26 mouse cellular contexts compared by ENCODE assay signal in the genomic region with DNA sequence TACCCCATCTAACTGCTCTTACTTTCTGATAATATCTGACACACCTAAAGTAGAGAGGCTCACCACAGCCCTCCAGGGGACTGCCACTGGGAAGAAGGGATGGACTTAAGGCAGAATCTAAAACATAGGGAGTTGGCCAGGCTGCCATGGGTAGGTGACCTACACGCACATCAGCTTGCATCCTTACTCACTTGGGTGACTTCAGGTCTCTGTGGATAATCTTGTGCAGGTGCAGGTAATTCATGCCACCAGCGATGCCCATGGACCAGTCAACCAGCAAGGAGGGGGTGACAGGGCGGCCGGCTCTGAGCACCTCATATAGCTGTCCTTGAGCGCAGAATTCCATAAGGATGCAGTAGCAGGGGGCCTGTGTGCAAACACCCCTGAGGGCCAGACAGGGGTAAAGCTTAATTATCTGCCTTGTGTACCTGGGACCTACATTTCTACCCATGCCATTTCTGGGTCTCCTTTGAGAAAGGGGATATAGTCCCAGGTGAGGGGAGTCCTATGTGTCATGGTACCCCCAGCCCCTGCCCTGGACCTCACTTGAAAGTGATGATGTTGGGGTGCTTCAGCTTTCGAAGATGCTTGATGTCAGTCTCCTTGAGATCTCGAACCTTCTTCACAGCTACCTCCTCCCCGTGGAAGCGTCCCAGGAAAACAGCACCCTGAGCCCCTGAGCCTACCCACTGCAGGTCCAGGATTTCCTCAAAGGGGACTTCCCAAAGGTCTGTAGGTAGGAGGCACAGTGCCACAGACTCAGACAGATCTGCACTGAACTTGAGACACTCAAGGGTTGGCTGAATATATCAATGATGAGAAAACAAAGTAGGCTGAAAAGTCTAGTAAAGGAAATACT. TPM values are rescaled to one million over a fixed set of nuclear protein-coding genes. Genes with fewer than 3 reads are reported as not detected.
DNase-seq lines count a peak whose midpoint lies in the region; ATAC-seq and TF ChIP-seq lines count a peak whose summit lies in the region.
"Had no signal": no experiment of that assay in that cellular context is flagged by ENCODE, and none has a peak within 500 bp of the region (broad histone marks: within the 10 kb centered on the region; RNA-seq: fewer than 3 reads in every experiment).

No protein-coding gene starts in this region.

- no peak for TF ChIP-seq EP300 in liver, postnatal 0 days (IDR thresholded peaks at IDR 0.05; ENCODE audit: low read depth)

- DNase-seq in cerebellum, adult 9-10 months, result peak; percentile 20
- no peak for DNase-seq in cerebellum, adult 18-20 months
- no peak for DNase-seq in kidney, postnatal 36 days
- no peak for DNase-seq in liver, embryonic 13.5 days
- no peak for DNase-seq in liver, postnatal 0 days
- DNase-seq in testis, postnatal 10 days (ENCODE audit: low spot score), result peak; percentile 42
- no peak for DNase-seq in hindbrain, embryonic 11.5 days (ENCODE audit: low spot score)
- DNase-seq: adrenal gland, postnatal 25 days; cerebellum, adult 11 months; gastrocnemius, postnatal 25 days; heart, adult 2 months; kidney, adult 9 months; lung, postnatal 10 days; thymus, postnatal 25 days had no signal

- peak; percentile 25; the same call in 1 of the 2 replicates for ATAC-seq in kidney, embryonic 14.5 days (ENCODE audit: low FRiP score, low TSS enrichment)
- peak; percentile 25; the same call in 1 of the 2 replicates for ATAC-seq in liver, embryonic 13.5 days (ENCODE audit: low read depth)
- ATAC-seq in liver, postnatal 0 days, result no peak
- no peak for ATAC-seq in hindbrain, embryonic 11.5 days (ENCODE audit: low FRiP score)
- ATAC-seq: forebrain, embryonic 15.5 days; hindbrain, postnatal 0 days; intestine, embryonic 16.5 days had no signal

- H3K9me3 ChIP-seq in kidney, embryonic 14.5 days (ENCODE audit: control insufficient read depth, low read length), result no peaks in the 10 kb centered on the region
- no peaks in the 10 kb centered on the region for H3K9me3 ChIP-seq in liver, embryonic 13.5 days (replicated peaks)
- no peaks in the 10 kb centered on the region for H3K9me3 ChIP-seq in liver, postnatal 0 days (ENCODE audit: low read length)
- H3K9me3 ChIP-seq in hindbrain, embryonic 11.5 days (ENCODE audit: control insufficient read depth, low read length), result no peaks in the 10 kb centered on the region
- H3K9me3 ChIP-seq: embryonic facial prominence, embryonic 15.5 days; forebrain, embryonic 15.5 days; hindbrain, embryonic 10.5 days; midbrain, embryonic 10.5 days had no signal

- H3K4me1 ChIP-seq in kidney, embryonic 14.5 days (ENCODE audit: control insufficient read depth, insufficient read depth, low read length), result 0 out of 2 replicates have a peak, but pooled peaks cover 3% of the 10 kb centered on the region
- H3K4me1 ChIP-seq in liver, embryonic 13.5 days (replicated peaks), result peaks cover 29% of the 10 kb centered on the region
- H3K4me1 ChIP-seq in liver, postnatal 0 days (ENCODE audit: insufficient read depth), result no peaks in the 10 kb centered on the region; the same call in 1 of the 2 replicates
- H3K4me1 ChIP-seq in hindbrain, embryonic 11.5 days (replicated peaks; ENCODE audit: control insufficient read depth, insufficient read depth, low read length), result no peaks in the 10 kb centered on the region

- peaks cover 72% of the 10 kb centered on the region for H3K36me3 ChIP-seq in kidney, embryonic 14.5 days (ENCODE audit: control insufficient read depth, insufficient read depth, low read length)
- peaks cover 59% of the 10 kb centered on the region for H3K36me3 ChIP-seq in liver, embryonic 13.5 days
- H3K36me3 ChIP-seq in liver, postnatal 0 days (replicated peaks; ENCODE audit: insufficient read depth, low read length), result peaks cover 52% of the 10 kb centered on the region
- H3K36me3 ChIP-seq in hindbrain, embryonic 11.5 days (ENCODE audit: control insufficient read depth, insufficient read depth, low read length), result peaks cover 28% of the 10 kb centered on the region

- no peak overlapping the region for H3K27ac ChIP-seq in kidney, embryonic 14.5 days (ENCODE audit: low read depth, low read length)
- no peak overlapping the region for H3K27ac ChIP-seq in liver, embryonic 13.5 days
- H3K27ac ChIP-seq in liver, postnatal 0 days (ENCODE audit: low read depth), result no peak overlapping the region
- no peak overlapping the region for H3K27ac ChIP-seq in hindbrain, embryonic 11.5 days (ENCODE audit: low read depth, low read length)
- H3K27ac ChIP-seq: embryonic facial prominence, embryonic 15.5 days; forebrain, embryonic 15.5 days; heart, adult 2 months; hindbrain, embryonic 10.5 days; hindbrain, postnatal 0 days; midbrain, embryonic 10.5 days had no signal

- H3K4me3 ChIP-seq in kidney, embryonic 14.5 days (ENCODE audit: low read length), result no peak overlapping the region
- H3K4me3 ChIP-seq in liver, embryonic 13.5 days (replicated peaks), result no peak overlapping the region
- H3K4me3 ChIP-seq in liver, postnatal 0 days (ENCODE audit: low read depth, low read length), result no peak overlapping the region
- no peak overlapping the region for H3K4me3 ChIP-seq in hindbrain, embryonic 11.5 days (ENCODE audit: low read depth, low read length)
- H3K4me3 ChIP-seq: embryonic facial prominence, embryonic 15.5 days; forebrain, embryonic 15.5 days; heart, adult 2 months; hindbrain, embryonic 10.5 days; midbrain, embryonic 10.5 days had no signal

- 90% methylated on average over 9 of the region's 9 CpGs for WGBS in kidney, embryonic 14.5 days
- WGBS in liver, embryonic 13.5 days (ENCODE audit: insufficient replicate concordance), result 84% methylated on average over 9 of the region's 9 CpGs
- 85% methylated on average over 9 of the region's 9 CpGs for WGBS in liver, postnatal 0 days (ENCODE audit: insufficient replicate concordance)
- WGBS in hindbrain, embryonic 11.5 days, result 89% methylated on average over 9 of the region's 9 CpGs

- H3K9ac ChIP-seq in kidney, embryonic 14.5 days (ENCODE audit: low read depth, low read length), result no peak overlapping the region
- no peak overlapping the region for H3K9ac ChIP-seq in liver, embryonic 13.5 days
- H3K9ac ChIP-seq in liver, postnatal 0 days (replicated peaks), result no peak overlapping the region
- no peak overlapping the region for H3K9ac ChIP-seq in hindbrain, embryonic 11.5 days (ENCODE audit: low read depth, low read length)
- H3K9ac ChIP-seq: embryonic facial prominence, embryonic 15.5 days; forebrain, embryonic 15.5 days had no signal

- no peak for TF ChIP-seq CTCF in liver, postnatal 0 days (IDR thresholded peaks at IDR 0.05; ENCODE audit: low read depth)

- no peak overlapping the region for H3K4me2 ChIP-seq in kidney, embryonic 14.5 days (replicated peaks; ENCODE audit: low read depth, low read length)
- H3K4me2 ChIP-seq in liver, embryonic 13.5 days, result no peak overlapping the region
- H3K4me2 ChIP-seq in liver, postnatal 0 days (ENCODE audit: low read depth, low read length), result no peak overlapping the region
- H3K4me2 ChIP-seq in hindbrain, embryonic 11.5 days (replicated peaks; ENCODE audit: low read depth, low read length), result no peak overlapping the region
- H3K4me2 ChIP-seq: embryonic facial prominence, embryonic 15.5 days; forebrain, embryonic 15.5 days had no signal

- H3K27me3 ChIP-seq in kidney, embryonic 14.5 days (ENCODE audit: control insufficient read depth, insufficient read depth, low read length), result no peaks in the 10 kb centered on the region
- no peaks in the 10 kb centered on the region for H3K27me3 ChIP-seq in liver, embryonic 13.5 days
- no peaks in the 10 kb centered on the region for H3K27me3 ChIP-seq in liver, postnatal 0 days (ENCODE audit: insufficient read depth, low read length)
- H3K27me3 ChIP-seq in hindbrain, embryonic 11.5 days (ENCODE audit: control insufficient read depth, insufficient read depth, low read length), result no peaks in the 10 kb centered on the region
- H3K27me3 ChIP-seq: embryonic facial prominence, embryonic 15.5 days; forebrain, embryonic 15.5 days had no signal

RNA-seq across cellular contexts. Expression of gene Gm10337, which starts 0.6 kb away (rescaled TPM):
- polyA plus RNA-seq in kidney, embryonic 14.5 days (2014; fragmentation: Nextera tagmentation; extraction: Ambion mirVana), result not detected in 2 replicates
- not detected in 2 replicates for polyA plus RNA-seq in liver, embryonic 13.5 days (2015; fragmentation: Nextera tagmentation; extraction: Ambion mirVana)
- polyA plus RNA-seq in liver, postnatal 0 days (2015; fragmentation: Nextera tagmentation; extraction: Ambion mirVana), result not detected in 2 replicates
- polyA plus RNA-seq in hindbrain, embryonic 11.5 days (2014; fragmentation: Nextera tagmentation; extraction: Ambion mirVana), result 5.1 and 8.8 TPM in 2 replicates
- polyA plus RNA-seq: heart, adult 2 months; heart, postnatal 0 days; large intestine, adult 2 months; limb, embryonic 14.5 days; liver, embryonic 16.5 days; midbrain, embryonic 10.5 days; testis, adult 2 months had no signal

RNA-seq across cellular contexts. Expression of gene Map3k12, which starts 12.7 kb away (rescaled TPM):
- polyA plus RNA-seq in kidney, embryonic 14.5 days (2014; fragmentation: Nextera tagmentation; extraction: Ambion mirVana), result 12.2 and 14.8 TPM in 2 replicates
- 1.8 and 2.1 TPM in 2 replicates for polyA plus RNA-seq in liver, embryonic 13.5 days (2015; fragmentation: Nextera tagmentation; extraction: Ambion mirVana)
- 0.53 and 0.85 TPM in 2 replicates for polyA plus RNA-seq in liver, postnatal 0 days (2015; fragmentation: Nextera tagmentation; extraction: Ambion mirVana)
- 21.2 and 23.8 TPM in 2 replicates for polyA plus RNA-seq in hindbrain, embryonic 11.5 days (2014; fragmentation: Nextera tagmentation; extraction: Ambion mirVana)

RNA-seq across cellular contexts. Expression of gene Tarbp2, which starts 13.8 kb away (rescaled TPM):
- 80.4 and 89.1 TPM in 2 replicates for polyA plus RNA-seq in kidney, embryonic 14.5 days (2014; fragmentation: Nextera tagmentation; extraction: Ambion mirVana)
- 52.2 and 55.4 TPM in 2 replicates for polyA plus RNA-seq in liver, embryonic 13.5 days (2015; fragmentation: Nextera tagmentation; extraction: Ambion mirVana)
- polyA plus RNA-seq in liver, postnatal 0 days (2015; fragmentation: Nextera tagmentation; extraction: Ambion mirVana), result 26.8 and 27.8 TPM in 2 replicates
- polyA plus RNA-seq in hindbrain, embryonic 11.5 days (2014; fragmentation: Nextera tagmentation; extraction: Ambion mirVana), result 85.2 and 86.3 TPM in 2 replicates

RNA-seq across cellular contexts. Expression of gene Npff, which starts 20.6 kb away (rescaled TPM):
- 2.7 and 3.5 TPM in 2 replicates for polyA plus RNA-seq in kidney, embryonic 14.5 days (2014; fragmentation: Nextera tagmentation; extraction: Ambion mirVana)
- polyA plus RNA-seq in liver, embryonic 13.5 days (2015; fragmentation: Nextera tagmentation; extraction: Ambion mirVana), result 0.93 and 1.1 TPM in 2 replicates
- 0.42 and 0.60 TPM in 2 replicates for polyA plus RNA-seq in liver, postnatal 0 days (2015; fragmentation: Nextera tagmentation; extraction: Ambion mirVana)
- polyA plus RNA-seq in hindbrain, embryonic 11.5 days (2014; fragmentation: Nextera tagmentation; extraction: Ambion mirVana), result 2.6 and 2.7 TPM in 2 replicates

RNA-seq across cellular contexts. Expression of gene Pcbp2, which starts 33.8 kb away (rescaled TPM):
- polyA plus RNA-seq in kidney, embryonic 14.5 days (2014; fragmentation: Nextera tagmentation; extraction: Ambion mirVana), result 305 and 373 TPM in 2 replicates
- polyA plus RNA-seq in liver, embryonic 13.5 days (2015; fragmentation: Nextera tagmentation; extraction: Ambion mirVana), result 91.4 and 92.1 TPM in 2 replicates
- 68.4 and 70.9 TPM in 2 replicates for polyA plus RNA-seq in liver, postnatal 0 days (2015; fragmentation: Nextera tagmentation; extraction: Ambion mirVana)
- 238 and 273 TPM in 2 replicates for polyA plus RNA-seq in hindbrain, embryonic 11.5 days (2014; fragmentation: Nextera tagmentation; extraction: Ambion mirVana)

Comparison
In these comparisons a context has a peak if more than half of its experiments do, and no peak if none do; other contexts are left out.
1. DNase-seq: peak in cerebellum, adult 9-10 months (single experiment) and testis, postnatal 10 days (single experiment); none in cerebellum, adult 18-20 months (0 of 2), kidney, postnatal 36 days (0 of 2), liver, embryonic 13.5 days (single experiment), liver, postnatal 0 days (single experiment) and hindbrain, embryonic 11.5 days (single experiment).
2. ATAC-seq: peak in kidney, embryonic 14.5 days (single experiment) and liver, embryonic 13.5 days (single experiment); none in liver, postnatal 0 days (single experiment) and hindbrain, embryonic 11.5 days (single experiment).